8 mouse cellular contexts compared by ENCODE assay signal in genomic region chr2:23068894-23069744, GRCm38 (mm10). TPM values are rescaled to one million over a fixed set of nuclear protein-coding genes. Genes with fewer than 3 reads are reported as not detected.
A peak's percentile ranks its signal among the peaks of the same experiment; 100 is the strongest.
DNase-seq lines count a peak whose midpoint lies in the region; ATAC-seq and TF ChIP-seq lines count a peak whose summit lies in the region.

No protein-coding gene starts in this region.

- WGBS in hindbrain, embryonic 14.5 days, result under 1% methylated on average over 50 of the region's 50 CpGs

- peaks cover 14% of the 10 kb centered on the region for H3K36me3 ChIP-seq in hindbrain, embryonic 14.5 days (replicated peaks; ENCODE audit: control insufficient read depth, insufficient read depth)

- H3K9ac ChIP-seq in hindbrain, embryonic 14.5 days, result peak overlapping the region; percentile 81

- H3K9me3 ChIP-seq in hindbrain, embryonic 14.5 days (ENCODE audit: control insufficient read depth, low read length), result no peaks in the 10 kb centered on the region

- TF ChIP-seq CTCF in Patski (IDR thresholded peaks at IDR 0.05), result no peak

- H3K4me2 ChIP-seq in hindbrain, embryonic 14.5 days (replicated peaks), result peak overlapping the region; percentile 97

- CTCF ChIA-PET in Patski (lab: Charles Lee), result interaction anchor here (1.1 to 1.3 kb wide), 2 partner anchors 14 to 27 kb away, joined by 3 read pairs; no protein-coding TSS in a partner anchor

- H3K27me3 ChIP-seq in Patski, result peaks cover 5% of the 10 kb centered on the region
- no peaks in the 10 kb centered on the region for H3K27me3 ChIP-seq in hindbrain, embryonic 14.5 days (ENCODE audit: control insufficient read depth, insufficient read depth, low read length)

- POLR2A ChIA-PET in Patski (lab: Charles Lee), result interaction anchor here (0.7 to 1.4 kb wide), 2 partner anchors 11 to 30 kb away, joined by 3 to 6 read pairs; no protein-coding TSS in a partner anchor

- peak; percentile 90 for ATAC-seq in Patski
- peak; percentile 90 for ATAC-seq in hindbrain, embryonic 14.5 days (ENCODE audit: low FRiP score)

- peaks cover 22% of the 10 kb centered on the region for H3K4me1 ChIP-seq in hindbrain, embryonic 14.5 days (replicated peaks; ENCODE audit: control insufficient read depth, insufficient read depth, low read length)

- in situ Hi-C loops in Patski (cut with MboI; ENCODE audit: low pct_unique_long_range_greater_than_20kb), result no loop called here

- DNase-seq in Patski (ENCODE audit: low read depth, low spot score), result peak; percentile 38
- peak; percentile 96 to 97 for DNase-seq in cerebellum, postnatal 14 days
- DNase-seq in frontal cortex, postnatal 25 days (ENCODE audit: low spot score in 2 of 2), result peak; percentile 84 to 93
- DNase-seq in hindbrain, embryonic 14.5 days (ENCODE audit: low spot score), result peak; percentile 90
- DNase-seq in layer of hippocampus, postnatal 36 days, result peak; percentile 96 to 97
- peak; percentile 96 for DNase-seq in lung, postnatal 36 days
- DNase-seq in retina, postnatal 1 day, result peak; percentile 94
- DNase-seq in urinary bladder, adult 18-20 months (ENCODE audit: low spot score in 2 of 2), result peak; percentile 92 to 94

- H3K27ac ChIP-seq in hindbrain, embryonic 14.5 days, result peak overlapping the region; percentile 97

- peak overlapping the region; percentile 65 for H3K4me3 ChIP-seq in hindbrain, embryonic 14.5 days (replicated peaks; ENCODE audit: low read length)

RNA-seq across cellular contexts. Expression of gene Acbd5, which starts 1.2 kb away (rescaled TPM):
- polyA plus RNA-seq in Patski (2021), result 51.7 TPM
- polyA plus RNA-seq in hindbrain, embryonic 14.5 days (2014; fragmentation: Nextera tagmentation; extraction: Ambion mirVana), result 64.1 and 67.2 TPM in 2 replicates
- total RNA-seq in layer of hippocampus, postnatal 36 days (2021), result 10 to 100 TPM; 84.9 to 94.1 TPM

RNA-seq across cellular contexts. Expression of gene Abi1, which starts 29.1 kb away (rescaled TPM):
- polyA plus RNA-seq in Patski (2021), result 62.8 TPM
- 62.2 and 67.9 TPM in 2 replicates for polyA plus RNA-seq in hindbrain, embryonic 14.5 days (2014; fragmentation: Nextera tagmentation; extraction: Ambion mirVana)
- 100 to 1,000 TPM; 216 to 228 TPM for total RNA-seq in layer of hippocampus, postnatal 36 days (2021)

Comparison
In these comparisons a context has a peak if more than half of its experiments do, and no peak if none do; other contexts are left out.
1. Peak in every context shown above with its lines: DNase-seq, ATAC-seq, H3K4me3 ChIP-seq and H3K27ac ChIP-seq.
2. DNase-seq: peak in every context shown above with its lines; median percentile 96 in cerebellum, postnatal 14 days; 96 in layer of hippocampus, postnatal 36 days; 96 in lung, postnatal 36 days; 94 in retina, postnatal 1 day; 93 in urinary bladder, adult 18-20 months; 90 in hindbrain, embryonic 14.5 days; 88 in frontal cortex, postnatal 25 days; 38 in Patski.